Mouse (Mus musculus): Measurements from ENCODE around the gene Pxk.

DNA sequence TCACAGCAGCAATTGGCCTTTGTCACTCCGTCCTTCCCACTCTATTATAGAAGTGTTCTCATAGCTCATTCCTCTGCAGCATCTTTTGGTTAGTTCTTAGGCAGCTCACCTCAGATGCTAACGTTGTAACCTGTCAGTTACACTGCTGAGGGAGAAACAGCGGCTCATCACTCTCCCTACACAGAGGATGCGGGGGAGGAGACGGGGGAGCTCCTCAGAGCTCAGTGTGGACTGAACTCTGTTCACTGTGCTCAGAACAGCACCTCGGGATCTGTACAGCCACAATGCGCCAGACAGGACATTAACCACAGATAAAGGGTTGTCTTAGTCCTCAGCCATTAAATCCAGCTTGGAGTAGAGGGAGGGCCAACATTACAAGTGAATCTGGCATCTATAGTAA is 66.5 kb downstream of the Pxk start:
- TF ChIP-seq TAL1 (conservative IDR thresholded peaks at IDR 0.05; ENCODE audit: low read depth, low read length) (no peak), CTCF (IDR thresholded peaks at IDR 0.05; ENCODE audit: low read depth, low read length) (no peak), POLR2AphosphoS5 (IDR thresholded peaks at IDR 0.05; ENCODE audit: insufficient replicate concordance, low read depth, low read length) (no peak)

Measured in G1E (cell line).